Mouse (Mus musculus) thymus, postnatal 36 days (tissue): ENCODE measurements at regions not wholly inside any gene's neighbourhood (a gene's known extent, or its start where the extent isn't known, plus 50 kb on each side); places are given as distances from the start of the nearest gene placed in this dataset.

Experiments used
- DNase-seq, 2 experiments: peaks; one replicate each; pipeline ENCODE4 v3.0.0; 2022; ENCODE audit warnings: mixed read lengths in 2 of 2

GRCm38 (mm10) chr9:94239479-94240241 is 298.2 kb downstream of the 1190002N15Rik start:
- DNase-seq: no peak

- no peak for DNase-seq
These were observed 299.3 kb downstream of the 1190002N15Rik start for GRCm38 (mm10) chr9:94238565-94238964.

DNA sequence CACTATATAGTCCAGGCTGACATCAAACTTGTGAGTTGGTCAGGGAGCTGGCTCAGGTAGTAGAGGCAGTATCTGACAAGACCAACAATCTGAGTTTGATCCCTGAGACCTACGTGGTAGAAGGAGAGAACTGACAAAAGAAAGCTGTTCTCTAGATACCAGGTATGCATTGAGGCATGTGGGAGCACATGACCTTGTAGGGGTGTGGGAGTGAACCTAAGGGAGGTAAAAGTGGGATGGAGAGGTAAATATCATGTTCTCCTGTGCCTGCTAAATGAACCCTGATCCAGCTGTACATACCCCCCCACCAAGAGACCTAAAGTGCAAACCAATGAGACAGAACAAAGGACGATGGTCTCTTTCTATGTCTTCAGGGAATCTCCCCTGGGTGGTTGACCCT is 308.3 kb downstream of the 1190002N15Rik start:
- no peak for DNase-seq

GRCm38 (mm10) chr9:94219116-94219515 is 318.8 kb downstream of the 1190002N15Rik start:
- no peak for DNase-seq

GRCm38 (mm10) chr9:94216414-94217279 is 321.2 kb downstream of the 1190002N15Rik start:
- DNase-seq: no peak

GRCm38 (mm10) chr9:94210467-94211249 is 327.2 kb downstream of the 1190002N15Rik start:
- DNase-seq: no peak

GRCm38 (mm10) chr9:94208987-94209386 is 328.9 kb downstream of the 1190002N15Rik start:
- no peak for DNase-seq

DNA sequence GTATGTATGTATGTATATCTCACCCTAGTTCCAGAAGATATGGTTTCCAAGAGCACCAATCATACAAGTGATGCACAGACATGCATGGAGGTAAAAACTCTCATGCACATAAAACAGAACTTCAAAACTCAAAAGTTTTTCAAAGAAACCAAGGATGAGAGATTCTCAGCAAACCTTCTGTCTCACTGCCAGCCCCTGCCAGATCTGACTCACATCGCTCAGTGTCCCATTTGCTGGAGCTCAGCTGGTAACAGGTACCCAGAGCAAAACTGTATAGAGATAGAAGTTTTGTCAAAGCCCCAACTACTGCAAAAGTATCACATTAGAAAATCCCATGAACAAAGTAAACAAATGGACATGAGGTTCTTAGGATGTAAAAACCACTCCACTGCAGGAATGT is 337.0 kb downstream of the 1190002N15Rik start:
- no peak for DNase-seq

GRCm38 (mm10) chr9:94199864-94200263 is 338.0 kb downstream of the 1190002N15Rik start:
- DNase-seq: no peak

- DNase-seq: no peak
These were observed 346.8 kb downstream of the 1190002N15Rik start for GRCm38 (mm10) chr9:94191083-94191482.

- no peak for DNase-seq
These were observed 347.7 kb downstream of the 1190002N15Rik start for GRCm38 (mm10) chr9:94189872-94190800.

DNA sequence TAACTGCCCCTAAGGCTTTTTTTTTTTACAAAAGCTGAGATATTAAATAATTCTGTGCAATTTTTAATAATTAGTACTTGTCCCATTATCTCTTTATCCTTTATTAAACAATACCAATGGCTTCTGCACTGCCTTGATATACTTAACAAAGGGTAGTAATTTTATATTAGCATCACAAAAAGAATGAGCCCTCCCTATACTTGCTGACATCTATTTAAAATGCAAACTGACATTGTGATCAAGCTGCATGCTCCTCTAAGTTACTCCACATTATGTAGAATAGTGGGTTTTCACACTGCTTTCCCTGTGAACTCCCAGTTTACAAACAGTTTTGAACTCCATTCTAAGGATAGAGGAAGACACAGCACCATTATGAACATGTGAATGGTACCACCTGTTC is 349.8 kb downstream of the 1190002N15Rik start:
- DNase-seq: no peak

GRCm38 (mm10) chr9:94169905-94170612 is 367.8 kb downstream of the 1190002N15Rik start:
- DNase-seq: no peak

GRCm38 (mm10) chr9:94163671-94164070 is 374.2 kb downstream of the 1190002N15Rik start:
- no peak for DNase-seq

DNA sequence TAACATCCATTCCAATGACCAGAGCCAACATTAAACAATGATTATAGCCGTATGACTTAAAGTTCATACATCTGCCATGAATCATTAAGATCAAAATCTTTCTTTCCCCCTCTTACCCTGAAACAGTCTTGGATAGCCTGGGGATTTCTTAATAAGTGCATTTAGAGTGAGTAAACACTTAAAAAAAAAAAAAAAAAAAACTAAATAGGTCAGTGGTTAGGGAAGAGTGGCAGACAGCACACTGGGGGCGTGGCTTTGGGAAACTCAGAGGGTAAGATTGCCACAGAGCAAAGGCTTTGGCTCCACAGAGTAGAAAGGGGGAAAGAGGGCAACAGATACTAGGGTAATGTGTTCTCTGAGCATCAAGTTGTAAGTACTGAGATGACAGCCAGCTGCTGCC is 382.3 kb downstream of the 1190002N15Rik start:
- no peak for DNase-seq

GRCm38 (mm10) chr9:94148474-94148873 is 389.4 kb downstream of the 1190002N15Rik start:
- DNase-seq: no peak

DNA sequence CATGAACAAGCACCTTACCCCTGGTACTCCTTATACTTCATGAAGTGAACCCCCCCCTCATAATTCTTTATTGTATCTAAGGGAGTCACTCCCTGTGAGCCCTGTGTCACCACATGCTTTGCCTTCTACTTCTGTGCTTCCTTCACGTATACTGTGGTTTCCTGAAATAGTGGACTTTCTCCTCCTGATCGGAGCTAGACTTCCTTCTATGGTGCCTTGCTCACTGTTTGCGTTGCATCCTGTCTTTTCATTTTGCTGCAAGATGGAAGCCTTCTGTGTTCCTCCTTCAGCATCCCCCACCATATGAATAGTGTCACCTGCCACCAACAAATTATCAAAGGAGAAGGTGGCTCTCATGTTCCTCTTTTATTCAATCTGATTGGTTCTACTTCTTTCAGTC is 391.1 kb downstream of the 1190002N15Rik start:
- no peak for DNase-seq

DNA sequence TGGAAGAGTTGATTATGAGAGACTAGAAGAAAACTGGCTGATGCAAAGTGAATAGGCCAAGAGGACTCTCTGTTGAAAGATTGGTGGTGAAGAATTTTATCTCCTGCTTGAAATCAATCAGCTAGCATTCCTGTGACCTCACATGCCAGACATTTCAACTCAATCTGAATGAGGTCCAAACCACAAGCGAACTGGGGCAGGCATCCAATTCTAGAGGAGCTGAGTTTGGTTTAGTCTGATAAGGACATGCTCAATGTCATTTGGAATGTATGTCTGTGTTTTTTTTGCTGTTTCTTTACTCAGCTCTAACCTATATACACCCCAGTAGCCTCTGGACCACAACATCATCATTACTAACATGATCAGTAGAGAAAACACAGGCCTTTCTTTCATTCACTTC is 401.4 kb downstream of the 1190002N15Rik start:
- no peak for DNase-seq

GRCm38 (mm10) chr9:94133682-94134081 is 404.2 kb downstream of the 1190002N15Rik start:
- DNase-seq: no peak

GRCm38 (mm10) chr9:94131367-94131766 is 406.5 kb downstream of the 1190002N15Rik start:
- DNase-seq: no peak

- DNase-seq: no peak
These were observed 420.9 kb downstream of the 1190002N15Rik start for GRCm38 (mm10) chr9:94116961-94117360.
